Mouse (Mus musculus): ENCODE results near the gene Gphb5. TPM values are rescaled to one million over a fixed set of nuclear protein-coding genes. Genes with fewer than 3 reads are reported as not detected.

Gphb5 gene
- polyA plus RNA-seq, 1 experiment = not detected

- WGBS = 90% methylated on average over 6 of the region's 6 CpGs
- TF ChIP-seq CTCF (conservative IDR thresholded peaks at IDR 0.05; ENCODE audit: insufficient read depth, insufficient read length, low read depth, low read length) = no peak
- no peak for TF ChIP-seq POLR2A (IDR thresholded peaks at IDR 0.05; ENCODE audit: low read depth, low read length)
- no peaks in the 10 kb centered on the region for H3K27me3 ChIP-seq (replicated peaks; ENCODE audit: control insufficient read depth, insufficient read depth, low read length)
- no peaks in the 10 kb centered on the region for H3K36me3 ChIP-seq (ENCODE audit: control insufficient read depth, insufficient read depth, low read length)
- no peaks in the 10 kb centered on the region for H3K4me1 ChIP-seq (ENCODE audit: control insufficient read depth, insufficient read depth, low read length)
- no peak overlapping the region for H3K27ac ChIP-seq (ENCODE audit: insufficient read depth, low read depth, low read length)
- DNase-seq = no peak
- H3K4me3 ChIP-seq (ENCODE audit: insufficient read depth, low read depth, low read length) = no peak overlapping the region
These were observed 12.1 kb upstream of the Gphb5 start for GRCm38 (mm10) chr12:75428719-75429118.

GRCm38 (mm10) chr12:75425882-75426281 lies 9.3 kb upstream of the Gphb5 start:
- H3K27ac ChIP-seq (ENCODE audit: insufficient read depth, low read depth, low read length) = peak overlapping the region; percentile 47; the same call in 1 of the 2 replicates
- no peaks in the 10 kb centered on the region for H3K36me3 ChIP-seq (ENCODE audit: control insufficient read depth, insufficient read depth, low read length)
- no peaks in the 10 kb centered on the region for H3K27me3 ChIP-seq (replicated peaks; ENCODE audit: control insufficient read depth, insufficient read depth, low read length)
- no peaks in the 10 kb centered on the region for H3K4me1 ChIP-seq (ENCODE audit: control insufficient read depth, insufficient read depth, low read length)
- no peak overlapping the region for H3K4me3 ChIP-seq (ENCODE audit: insufficient read depth, low read depth, low read length)
- no peak for DNase-seq
- 76% methylated on average over 7 of the region's 7 CpGs for WGBS
- TF ChIP-seq POLR2A (IDR thresholded peaks at IDR 0.05; ENCODE audit: low read depth, low read length) (no peak), CTCF (conservative IDR thresholded peaks at IDR 0.05; ENCODE audit: insufficient read depth, insufficient read length, low read depth, low read length) (no peak)

DNA sequence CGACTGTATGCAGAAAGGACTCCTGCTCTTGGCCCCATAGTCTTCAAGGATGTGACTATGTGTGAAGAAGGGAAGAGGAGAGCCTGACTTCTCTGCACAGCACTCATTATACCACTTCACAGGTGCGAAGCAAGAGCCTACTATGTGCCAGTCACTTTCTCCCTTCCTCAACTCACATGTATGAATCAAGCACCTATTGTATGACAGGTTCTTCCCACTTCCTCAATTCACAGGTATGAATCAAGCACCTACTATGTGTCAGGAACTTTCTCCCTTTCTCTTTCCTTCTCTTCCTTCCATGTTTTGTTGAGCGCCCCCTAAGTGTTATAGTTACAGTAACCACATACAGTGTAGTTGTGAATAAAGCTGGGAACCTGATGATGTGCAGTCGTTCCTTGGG lies 8.2 kb upstream of the Gphb5 start:
- no peak overlapping the region for H3K27ac ChIP-seq (ENCODE audit: insufficient read depth, low read depth, low read length)
- WGBS = 87% methylated on average over 4 of the region's 4 CpGs
- TF ChIP-seq POLR2A (IDR thresholded peaks at IDR 0.05; ENCODE audit: low read depth, low read length) (no peak), CTCF (conservative IDR thresholded peaks at IDR 0.05; ENCODE audit: insufficient read depth, insufficient read length, low read depth, low read length) (no peak)
- DNase-seq = no peak
- no peaks in the 10 kb centered on the region for H3K27me3 ChIP-seq (replicated peaks; ENCODE audit: control insufficient read depth, insufficient read depth, low read length)
- H3K4me1 ChIP-seq (ENCODE audit: control insufficient read depth, insufficient read depth, low read length) = no peaks in the 10 kb centered on the region
- H3K36me3 ChIP-seq (ENCODE audit: control insufficient read depth, insufficient read depth, low read length) = no peaks in the 10 kb centered on the region
- no peak overlapping the region for H3K4me3 ChIP-seq (ENCODE audit: insufficient read depth, low read depth, low read length)

GRCm38 (mm10) chr12:75424359-75424758 lies 7.8 kb upstream of the Gphb5 start:
- Histone ChIP-seq H3K36me3 (ENCODE audit: control insufficient read depth, insufficient read depth, low read length) (no peaks in the 10 kb centered on the region), H3K27me3 (replicated peaks; ENCODE audit: control insufficient read depth, insufficient read depth, low read length) (no peaks in the 10 kb centered on the region), H3K4me1 (ENCODE audit: control insufficient read depth, insufficient read depth, low read length) (no peaks in the 10 kb centered on the region), H3K27ac (ENCODE audit: insufficient read depth, low read depth, low read length) (no peak overlapping the region), H3K4me3 (ENCODE audit: insufficient read depth, low read depth, low read length) (no peak overlapping the region)
- TF ChIP-seq CTCF (conservative IDR thresholded peaks at IDR 0.05; ENCODE audit: insufficient read depth, insufficient read length, low read depth, low read length) (no peak), POLR2A (IDR thresholded peaks at IDR 0.05; ENCODE audit: low read depth, low read length) (no peak)
- WGBS = 61% methylated on average over 7 of the region's 7 CpGs
- no peak for DNase-seq

DNA sequence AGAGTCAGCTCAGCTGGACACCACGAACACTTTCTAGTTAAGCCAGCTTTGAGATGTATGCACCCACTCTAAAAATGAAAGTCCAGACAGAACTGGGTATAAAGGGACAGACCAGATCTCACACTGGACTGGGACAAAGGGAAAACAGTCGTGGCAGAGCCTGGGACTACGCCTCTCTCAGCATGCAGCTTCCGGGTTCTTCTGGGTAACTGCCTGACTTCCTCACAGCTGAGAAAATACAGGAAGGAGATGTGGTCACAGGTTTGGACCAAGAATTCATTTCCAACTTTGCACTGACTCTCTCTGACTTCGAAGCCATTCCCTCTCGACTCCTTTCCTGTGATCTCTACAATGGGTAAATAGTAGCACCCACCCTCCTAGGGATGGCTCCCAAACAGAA lies 1.6 kb downstream of the Gphb5 start:
- no peak overlapping the region for H3K27ac ChIP-seq (ENCODE audit: insufficient read depth, low read depth, low read length)
- H3K27me3 ChIP-seq (replicated peaks; ENCODE audit: control insufficient read depth, insufficient read depth, low read length) = no peaks in the 10 kb centered on the region; the same call in 1 of the 2 replicates
- no peak for DNase-seq
- WGBS = 64% methylated on average over 6 of the region's 6 CpGs
- H3K36me3 ChIP-seq (ENCODE audit: control insufficient read depth, insufficient read depth, low read length) = no peaks in the 10 kb centered on the region
- no peak for TF ChIP-seq CTCF (conservative IDR thresholded peaks at IDR 0.05; ENCODE audit: insufficient read depth, insufficient read length, low read depth, low read length)
- no peak for TF ChIP-seq POLR2A (IDR thresholded peaks at IDR 0.05; ENCODE audit: low read depth, low read length)
- no peaks in the 10 kb centered on the region for H3K4me1 ChIP-seq (ENCODE audit: control insufficient read depth, insufficient read depth, low read length)
- no peak overlapping the region for H3K4me3 ChIP-seq (ENCODE audit: insufficient read depth, low read depth, low read length)

DNA sequence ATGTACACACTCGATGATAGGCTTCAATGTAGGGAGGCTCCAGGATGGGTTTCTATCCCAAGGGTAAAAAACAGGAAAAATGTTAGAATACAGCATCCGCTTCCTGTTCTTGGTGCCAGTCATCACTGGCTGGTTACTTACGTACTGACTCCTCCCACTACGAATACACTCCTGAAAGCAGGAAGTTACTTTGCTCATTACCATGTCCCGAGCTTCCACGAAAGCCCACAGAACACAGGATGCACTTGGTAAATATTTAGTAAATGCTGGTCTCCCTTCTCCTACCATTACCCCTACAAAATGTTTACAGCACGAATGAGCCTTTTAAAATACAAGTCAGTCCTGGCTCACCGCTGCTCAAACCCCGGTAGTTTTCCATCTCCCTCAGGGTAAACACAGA lies 3.6 kb downstream of the Gphb5 start:
- no peak for TF ChIP-seq POLR2A (IDR thresholded peaks at IDR 0.05; ENCODE audit: low read depth, low read length)
- Histone ChIP-seq H3K4me1 (ENCODE audit: control insufficient read depth, insufficient read depth, low read length) (no peaks in the 10 kb centered on the region), H3K4me3 (ENCODE audit: insufficient read depth, low read depth, low read length) (no peak overlapping the region), H3K27ac (ENCODE audit: insufficient read depth, low read depth, low read length) (no peak overlapping the region), H3K36me3 (ENCODE audit: control insufficient read depth, insufficient read depth, low read length) (no peaks in the 10 kb centered on the region), H3K27me3 (replicated peaks; ENCODE audit: control insufficient read depth, insufficient read depth, low read length) (no peaks in the 10 kb centered on the region; the same call in 1 of the 2 replicates)
- DNase-seq = peak; percentile 20
- WGBS = 61% methylated on average over 9 of the region's 9 CpGs

DNA sequence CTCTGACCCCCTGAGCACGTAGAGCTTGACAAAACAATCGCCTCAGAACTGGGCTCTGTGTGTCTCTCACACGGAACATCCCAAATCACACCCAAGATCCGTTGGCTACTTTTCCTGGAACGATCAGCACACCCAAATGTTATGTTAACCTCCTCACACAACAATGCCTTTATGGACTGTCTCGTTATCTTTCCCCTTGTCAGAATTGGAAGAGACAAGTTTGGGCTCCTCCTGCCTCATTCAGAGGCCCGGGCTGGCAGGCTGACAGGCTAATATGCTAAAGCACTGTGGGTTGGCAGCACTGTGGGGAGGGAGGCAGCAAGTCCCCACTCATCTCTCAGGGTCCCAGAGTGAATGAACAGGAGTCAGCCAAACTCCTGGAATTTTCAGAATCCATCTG lies 19.5 kb downstream of the Gphb5 start:
- no peak for DNase-seq
- 32% methylated on average over 7 of the region's 7 CpGs for WGBS
- Histone ChIP-seq H3K27me3 (replicated peaks; ENCODE audit: control insufficient read depth, insufficient read depth, low read length) (no peaks in the 10 kb centered on the region), H3K27ac (ENCODE audit: insufficient read depth, low read depth, low read length) (no peak overlapping the region), H3K4me1 (ENCODE audit: control insufficient read depth, insufficient read depth, low read length) (no peaks in the 10 kb centered on the region), H3K36me3 (ENCODE audit: control insufficient read depth, insufficient read depth, low read length) (no peaks in the 10 kb centered on the region), H3K4me3 (ENCODE audit: insufficient read depth, low read depth, low read length) (no peak overlapping the region)
- TF ChIP-seq POLR2A (IDR thresholded peaks at IDR 0.05; ENCODE audit: low read depth, low read length) = no peak
- no peak for TF ChIP-seq CTCF (conservative IDR thresholded peaks at IDR 0.05; ENCODE audit: insufficient read depth, insufficient read length, low read depth, low read length)

GRCm38 (mm10) chr12:75396616-75397015 lies 20.0 kb downstream of the Gphb5 start:
- H3K4me1 ChIP-seq (ENCODE audit: control insufficient read depth, insufficient read depth, low read length) = no peaks in the 10 kb centered on the region
- H3K27me3 ChIP-seq (replicated peaks; ENCODE audit: control insufficient read depth, insufficient read depth, low read length) = no peaks in the 10 kb centered on the region
- no peak for DNase-seq
- no peaks in the 10 kb centered on the region for H3K36me3 ChIP-seq (ENCODE audit: control insufficient read depth, insufficient read depth, low read length)
- H3K27ac ChIP-seq (ENCODE audit: insufficient read depth, low read depth, low read length) = no peak overlapping the region
- WGBS = 49% methylated on average over 3 of the region's 3 CpGs
- TF ChIP-seq CTCF (conservative IDR thresholded peaks at IDR 0.05; ENCODE audit: insufficient read depth, insufficient read length, low read depth, low read length) (no peak), POLR2A (IDR thresholded peaks at IDR 0.05; ENCODE audit: low read depth, low read length) (no peak)
- no peak overlapping the region for H3K4me3 ChIP-seq (ENCODE audit: insufficient read depth, low read depth, low read length)
